Mouse (Mus musculus): ENCODE measurements around the gene Adh5.
A peak's percentile ranks its signal among the peaks of the same experiment; 100 is the strongest.
"Not testable (repeated sequence)": the region's sequence is repeated elsewhere in the genome, so short reads cannot be mapped to it uniquely, and the experiment has no call there.

Gene Adh5

DNA sequence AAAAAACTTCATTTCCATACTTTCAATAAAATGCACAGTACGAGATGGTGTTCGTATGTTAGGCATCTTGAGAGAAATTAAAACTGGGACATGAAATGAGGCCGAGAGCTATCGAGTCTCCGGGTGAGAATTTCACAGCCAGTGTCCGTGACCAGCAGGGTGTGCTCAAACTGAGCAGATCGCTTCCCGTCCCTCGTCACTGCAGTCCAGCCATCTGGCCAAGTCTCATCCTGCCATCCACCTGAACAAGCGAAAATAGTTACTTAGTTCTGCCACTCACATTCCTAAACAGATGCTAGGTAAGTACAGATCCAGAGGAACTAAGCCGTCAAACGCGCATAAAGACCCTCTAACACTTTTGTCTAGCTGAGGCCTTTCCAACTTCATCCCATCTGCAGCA is 17.4 kb downstream of the Adh5 start:
- no peak for DNase-seq (ENCODE audit: low spot score)

DNA sequence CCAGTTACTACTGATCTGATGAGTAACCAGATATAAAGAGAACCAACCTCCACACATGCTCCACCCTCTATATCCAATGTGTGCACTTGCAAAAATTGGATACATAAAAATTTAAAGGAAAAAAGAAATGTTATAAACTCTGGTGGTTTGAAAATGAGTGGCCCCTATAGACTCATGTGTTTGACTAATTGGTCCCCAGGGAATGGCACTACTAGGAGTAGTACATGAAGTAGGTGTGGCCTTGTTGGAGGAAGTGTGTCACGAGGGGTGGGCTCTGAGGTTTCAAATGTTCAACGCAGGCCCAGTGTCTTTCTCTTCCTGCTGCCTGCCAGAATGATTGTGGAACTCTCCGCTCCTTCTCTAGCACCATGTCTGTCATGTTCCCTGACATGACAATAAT is 18.9 kb downstream of the Adh5 start:
- DNase-seq (ENCODE audit: low spot score): no peak

DNA sequence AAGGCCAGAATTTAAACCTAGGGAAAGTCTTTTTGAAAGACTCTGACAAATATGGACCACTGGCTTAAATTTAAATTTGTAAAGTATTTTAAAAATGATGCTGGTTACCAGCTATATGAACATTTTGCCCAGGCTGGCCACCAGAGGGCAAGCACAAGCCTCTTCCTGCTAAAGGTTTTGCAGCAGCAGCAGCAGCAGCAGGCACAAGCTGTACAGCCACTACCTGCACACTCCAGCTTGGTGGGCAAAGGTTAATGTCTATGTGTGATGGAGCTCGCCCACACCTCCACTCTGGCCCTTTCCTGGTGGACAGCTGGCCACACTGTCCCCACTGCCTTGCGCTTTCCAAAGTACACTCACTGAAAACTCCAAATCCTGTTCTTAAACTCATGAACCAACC is 20.2 kb downstream of the Adh5 start:
- no peak for DNase-seq (ENCODE audit: low spot score)

DNA sequence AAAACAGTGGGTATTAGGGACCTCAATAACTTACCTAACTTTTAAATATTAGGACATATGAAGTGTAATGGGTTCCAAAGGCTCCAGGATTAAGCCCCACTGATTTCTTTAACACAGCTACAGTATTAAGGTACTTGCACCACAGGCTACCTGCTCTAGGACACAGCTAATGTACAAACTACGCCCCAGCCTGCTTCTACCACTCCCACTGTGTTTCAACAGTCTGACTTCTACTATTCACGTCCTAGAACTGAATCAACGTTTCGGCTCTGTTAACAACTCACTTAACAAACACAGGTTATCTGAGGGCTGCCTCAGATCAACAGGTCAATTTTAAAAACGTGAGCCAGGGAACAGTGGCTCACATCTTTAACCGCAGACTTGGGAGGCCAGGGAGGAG is 20.9 kb downstream of the Adh5 start:
- DNase-seq (ENCODE audit: low spot score): no peak

DNA sequence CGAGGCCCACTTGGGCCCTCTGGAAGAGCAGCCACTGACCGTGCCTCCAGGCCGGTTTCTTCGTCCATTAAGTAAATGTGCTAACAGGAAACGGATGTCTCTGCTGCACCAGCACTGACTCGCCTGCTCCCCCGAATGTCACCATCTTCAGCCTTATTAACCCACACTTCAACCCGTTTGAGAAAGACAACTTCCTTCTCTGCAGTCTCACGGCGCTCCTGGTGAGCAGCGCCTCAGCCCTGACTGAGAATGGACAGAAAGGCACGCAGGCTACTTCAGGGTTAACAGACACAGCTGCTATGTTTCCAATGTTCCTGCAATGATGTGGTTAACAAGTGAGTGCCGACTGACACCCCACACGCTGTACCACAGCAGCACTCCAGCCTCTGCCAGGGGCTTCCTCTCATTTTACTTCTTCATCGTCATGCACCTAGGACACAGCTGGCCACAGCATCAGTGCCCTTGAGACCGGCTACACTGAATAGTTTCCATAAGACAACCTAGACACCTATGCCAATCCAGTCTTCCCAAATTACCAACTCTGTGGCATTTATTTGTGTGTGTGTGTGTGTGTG is 21.8 kb downstream of the Adh5 start:
- no peak for DNase-seq (ENCODE audit: low spot score)

DNA sequence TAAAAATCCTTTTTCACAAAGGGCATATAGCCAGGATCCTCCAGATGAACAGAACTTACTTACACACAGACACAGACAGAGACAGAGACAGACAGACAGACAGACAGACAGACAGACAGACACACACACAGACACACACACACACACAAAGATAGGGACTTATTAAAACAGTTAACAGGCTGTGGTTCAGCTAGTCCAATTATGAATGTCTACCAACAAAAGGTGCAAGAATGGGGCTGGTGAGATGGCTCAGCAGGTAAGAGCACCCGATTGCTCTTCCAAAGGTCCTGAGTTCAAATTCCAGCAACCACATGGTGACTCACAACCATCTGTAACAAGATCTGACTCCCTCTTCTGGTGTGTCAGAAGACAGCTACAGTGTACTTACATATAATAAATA is 23.8 kb downstream of the Adh5 start:
- DNase-seq (ENCODE audit: low spot score): not testable (repeated sequence)

DNA sequence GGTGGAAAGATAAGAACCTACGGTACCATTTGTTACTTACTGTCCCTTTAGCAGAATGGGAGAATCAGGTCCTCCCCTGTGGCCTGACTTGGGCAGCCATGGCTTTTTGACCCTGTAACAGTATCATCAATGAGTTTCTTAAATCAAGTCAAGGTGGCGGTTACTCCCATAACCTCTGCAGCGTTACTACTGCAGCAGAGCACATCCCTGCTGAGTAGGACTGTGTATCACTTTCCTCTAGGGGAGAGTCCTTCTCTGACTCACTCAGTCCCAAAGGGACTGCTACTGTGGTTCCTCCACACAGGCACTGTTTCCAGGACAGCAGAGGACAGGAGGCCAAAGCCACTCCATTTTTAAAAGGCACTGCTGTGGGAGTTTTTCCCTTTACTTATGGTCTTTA is 28.2 kb downstream of the Adh5 start:
- no peak for DNase-seq (ENCODE audit: low spot score)

DNA sequence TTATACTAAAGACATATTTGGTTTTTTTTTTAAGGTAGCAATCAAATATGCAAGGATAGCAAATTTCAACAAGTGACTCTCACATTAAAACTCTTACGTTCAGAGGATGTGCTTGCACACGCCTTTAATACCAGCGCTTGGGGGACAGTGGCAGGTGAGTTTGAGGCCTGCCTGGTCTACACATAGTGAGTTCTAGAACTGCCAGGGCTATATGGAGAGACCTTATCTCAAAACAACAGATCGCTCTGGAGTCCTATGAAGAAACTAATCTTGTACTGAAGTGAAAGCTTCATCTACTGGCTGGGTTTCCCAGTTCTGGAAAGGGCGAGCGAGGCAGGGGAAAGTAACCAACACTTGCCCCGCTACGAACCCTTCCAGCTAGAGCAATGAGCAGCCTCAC is 36.6 kb downstream of the Adh5 start:
- no peak for DNase-seq (ENCODE audit: low spot score)

DNA sequence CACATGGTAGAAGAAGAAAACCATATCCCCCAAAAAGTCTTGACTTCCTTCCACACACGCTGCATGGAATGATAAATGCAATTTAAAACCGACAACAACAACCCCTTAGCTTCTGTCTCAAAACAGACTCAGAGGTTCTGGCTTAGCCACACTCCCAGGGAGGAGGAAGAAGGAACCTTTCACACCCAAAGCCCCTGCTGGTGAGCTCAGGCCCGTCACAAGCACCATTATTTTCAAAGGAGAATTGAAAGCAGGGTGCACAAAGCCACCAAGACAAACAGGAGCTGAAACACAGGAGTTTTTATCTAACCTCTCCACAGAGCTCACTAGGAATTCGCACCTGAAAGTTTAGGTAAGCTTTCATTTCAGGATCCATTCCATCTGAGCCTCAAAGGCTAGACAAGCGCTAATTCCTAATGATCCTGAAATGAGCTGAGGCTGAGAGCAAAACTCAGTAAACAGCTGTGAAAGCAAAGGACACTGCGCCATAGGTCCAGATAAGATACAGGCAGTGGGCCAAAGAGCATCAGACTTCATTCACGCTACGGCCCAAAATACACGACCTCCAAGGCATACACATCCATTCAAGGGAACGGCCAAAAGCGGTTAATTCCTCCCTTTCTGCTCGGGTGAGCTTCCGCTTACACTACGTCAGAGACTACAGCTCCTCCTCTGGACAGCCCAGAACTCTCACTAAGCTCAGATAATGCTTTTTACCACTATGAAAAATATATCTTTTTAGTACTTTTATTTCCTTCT is 38.8 kb downstream of the Adh5 start:
- DNase-seq (ENCODE audit: low spot score): peak; percentile 14

DNA sequence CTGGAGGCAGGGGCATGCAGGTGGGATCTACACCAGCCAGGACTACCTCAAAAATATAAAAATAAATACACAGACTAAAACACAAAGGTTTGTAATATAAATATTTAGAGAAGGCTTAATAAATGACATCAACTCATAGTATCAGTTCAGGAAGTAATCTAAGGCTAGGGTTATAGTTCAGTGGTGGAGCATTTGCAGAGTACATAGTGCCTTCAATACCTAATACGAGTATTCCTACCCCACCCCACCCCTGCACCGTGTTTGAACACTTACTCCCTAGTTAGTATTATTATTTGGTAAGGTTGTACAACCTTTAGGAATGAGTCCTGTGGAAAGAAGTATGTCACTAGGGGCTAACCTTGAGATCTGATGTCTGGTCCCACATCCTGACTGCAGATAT is 40.3 kb downstream of the Adh5 start:
- DNase-seq (ENCODE audit: low spot score): no peak

DNA sequence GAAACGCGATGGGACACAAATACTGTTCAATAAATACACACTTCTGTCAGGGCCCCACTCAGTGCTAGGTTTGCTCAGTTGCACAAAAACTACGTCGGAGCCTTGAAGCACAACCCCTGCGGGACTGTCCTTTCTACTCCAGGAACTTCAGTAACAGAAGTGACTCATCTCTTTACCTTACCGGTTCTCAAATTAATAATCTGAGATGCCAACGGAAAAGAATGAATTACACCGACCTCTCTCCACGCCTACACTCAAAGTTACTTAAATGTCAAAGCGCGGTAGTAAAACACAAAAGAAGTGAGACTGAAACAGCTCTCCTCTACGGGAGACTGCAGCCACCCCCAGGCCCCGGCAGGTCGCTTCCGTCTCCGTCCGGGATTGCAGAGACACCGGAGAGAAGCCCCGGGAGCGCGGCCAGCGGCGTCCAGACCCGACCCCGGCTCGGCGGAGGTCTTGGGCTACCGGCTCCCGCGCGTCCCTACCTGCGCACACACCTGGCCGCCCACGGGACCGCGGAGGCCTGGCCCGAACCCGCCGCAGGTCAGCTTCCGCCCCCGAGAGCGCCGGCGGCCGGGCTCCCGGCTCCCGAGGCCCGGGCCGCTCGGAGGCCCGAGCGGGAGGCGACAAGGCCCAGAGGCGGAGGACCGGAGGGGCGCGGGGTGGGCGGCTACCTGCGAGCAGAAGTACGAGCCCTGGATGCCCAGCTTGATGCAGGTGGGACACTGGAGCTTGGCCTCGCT is 45.9 kb downstream of the Adh5 start:
- no peak for DNase-seq (ENCODE audit: low spot score)

DNA sequence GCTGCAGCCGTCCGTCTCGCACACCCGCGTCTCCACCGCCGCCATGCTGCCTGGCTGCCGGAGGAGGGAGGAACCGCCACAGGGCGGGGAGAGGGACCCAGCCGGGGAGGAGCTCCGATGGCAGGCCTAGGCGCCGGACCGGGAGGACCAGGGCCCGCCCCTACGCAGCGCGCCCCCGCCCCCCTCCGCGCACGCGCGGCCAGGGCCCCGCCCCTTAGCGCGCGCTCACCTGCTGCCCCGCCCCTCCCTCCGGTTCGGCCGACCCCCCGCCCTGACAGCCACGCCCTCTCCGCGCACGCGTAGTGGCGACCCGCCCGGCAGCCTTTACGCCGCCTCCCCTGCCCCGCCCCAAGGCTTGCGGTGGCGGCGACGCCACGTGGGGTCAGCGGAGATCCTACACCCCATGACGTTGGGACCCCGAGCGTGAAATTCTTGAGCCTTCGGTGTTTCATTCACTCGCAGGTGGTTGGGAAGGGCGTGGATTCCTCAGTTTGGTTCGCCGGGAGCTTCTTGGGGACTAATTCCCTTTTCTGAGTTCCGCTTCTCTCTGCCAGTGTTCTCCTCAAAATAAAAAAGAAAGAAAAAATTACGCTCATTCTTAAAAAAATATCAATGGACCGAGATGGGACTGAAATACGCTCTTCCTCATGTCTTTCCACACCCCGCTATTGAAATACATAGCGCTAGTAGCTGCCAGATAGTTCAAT is 46.6 kb downstream of the Adh5 start, which contains the start of gene Metap1:
TSS of gene Metap1 (minus strand) at position 189 of the 707 bp plus-strand sequence.
- DNase-seq (ENCODE audit: low spot score): peak; percentile 99

DNA sequence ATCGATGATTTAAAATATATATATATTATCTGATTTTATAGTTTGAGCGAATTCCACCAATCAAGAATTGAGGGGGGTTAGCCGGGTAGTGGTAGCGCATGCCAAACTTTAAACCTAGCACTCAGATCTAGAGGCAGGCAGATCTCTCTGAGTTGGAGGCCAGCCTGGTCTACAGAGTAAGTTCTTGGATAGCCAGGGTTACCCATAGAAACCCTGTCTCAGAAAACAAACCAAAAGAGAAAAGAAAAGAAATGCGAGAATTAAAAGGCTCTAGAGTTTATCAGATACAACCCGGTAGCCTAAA is 47.1 kb downstream of the Adh5 start:
- DNase-seq (ENCODE audit: low spot score): no peak

DNA sequence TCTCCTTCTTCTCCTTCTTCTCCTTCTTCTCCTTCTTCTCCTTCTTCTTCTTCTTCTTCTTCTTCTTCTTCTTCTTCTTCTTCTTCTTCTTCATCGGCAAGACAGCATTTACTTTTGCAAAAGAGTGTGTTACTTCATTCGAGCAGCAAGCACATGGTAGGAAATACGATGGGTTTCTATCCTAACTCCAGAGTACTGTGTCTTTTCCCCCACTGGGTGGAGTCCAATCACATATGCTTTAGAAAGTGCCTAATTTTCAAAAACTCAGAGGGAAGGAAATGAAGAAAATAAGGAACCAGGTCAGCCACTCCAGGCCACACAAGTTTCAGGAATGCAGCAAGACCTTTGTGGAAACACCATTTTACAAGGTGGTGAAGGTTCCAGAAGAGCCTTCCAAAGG is 50.8 kb downstream of the Adh5 start:
- DNase-seq (ENCODE audit: low spot score): no peak

DNA sequence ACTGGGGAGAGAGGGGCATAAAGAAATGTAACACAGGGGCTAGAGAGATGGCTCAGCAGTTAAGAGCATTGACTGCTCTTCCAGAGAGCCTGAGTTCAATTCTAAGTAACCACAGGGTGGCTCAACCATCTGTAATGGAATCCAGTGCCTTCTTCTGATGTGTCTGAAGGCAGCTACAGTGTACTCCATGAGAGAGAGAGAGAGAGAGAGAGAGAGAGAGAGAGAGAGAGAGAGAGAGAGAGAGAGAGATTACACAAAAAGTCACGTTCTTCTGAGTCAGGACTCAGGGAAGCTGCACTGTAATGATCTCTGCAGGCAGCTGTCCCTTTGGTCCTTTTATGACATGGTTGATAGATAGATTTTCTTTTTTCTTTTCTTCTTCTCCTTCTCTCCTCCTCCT is 51.7 kb downstream of the Adh5 start:
- DNase-seq (ENCODE audit: low spot score): no peak

DNA sequence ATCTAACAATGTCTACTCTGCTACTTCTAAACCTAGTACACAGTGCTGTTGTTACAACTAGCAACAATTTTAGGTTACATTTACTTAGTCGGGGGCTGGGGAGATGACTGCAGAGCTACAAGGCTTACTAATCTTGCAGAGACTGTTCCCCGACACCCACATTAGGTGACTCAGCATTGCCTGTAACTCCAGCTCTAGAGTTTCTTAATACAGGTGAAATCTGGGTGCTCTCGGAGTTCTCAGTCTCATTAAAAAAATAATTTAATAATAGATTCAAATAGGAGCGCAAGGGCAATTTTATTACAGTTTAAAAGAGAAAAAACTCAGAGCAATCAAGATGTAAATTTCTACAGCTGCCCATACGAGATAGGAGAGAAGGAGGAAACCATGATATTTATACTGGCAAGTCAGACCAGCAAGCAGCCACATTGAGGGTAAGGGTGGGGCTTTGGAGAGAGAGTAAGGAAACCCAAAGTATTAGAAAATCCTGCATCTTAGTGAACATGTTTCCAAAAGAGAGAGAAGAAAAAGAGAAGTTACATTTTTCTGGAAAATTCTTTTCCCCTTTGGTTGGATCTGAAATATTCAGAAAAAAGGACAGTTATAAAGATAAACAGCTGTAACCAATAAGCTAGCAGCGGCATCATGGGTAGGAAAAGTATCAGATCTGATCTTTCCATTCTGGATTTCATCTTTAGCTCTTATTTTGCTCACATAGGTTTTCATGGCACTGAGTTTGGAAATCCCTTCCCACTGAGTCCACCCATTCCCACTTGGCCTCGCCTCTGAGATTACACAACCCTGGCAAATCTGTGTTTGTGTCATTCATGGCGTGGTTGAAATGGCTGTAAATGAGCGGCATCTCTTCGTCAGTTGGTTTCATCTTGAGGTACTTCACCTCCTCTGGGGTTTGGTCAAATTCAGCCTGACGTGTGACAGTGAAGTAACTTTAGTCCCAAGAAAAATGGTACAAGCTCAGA is 52.6 kb downstream of the Adh5 start:
- DNase-seq (ENCODE audit: low spot score): no peak

DNA sequence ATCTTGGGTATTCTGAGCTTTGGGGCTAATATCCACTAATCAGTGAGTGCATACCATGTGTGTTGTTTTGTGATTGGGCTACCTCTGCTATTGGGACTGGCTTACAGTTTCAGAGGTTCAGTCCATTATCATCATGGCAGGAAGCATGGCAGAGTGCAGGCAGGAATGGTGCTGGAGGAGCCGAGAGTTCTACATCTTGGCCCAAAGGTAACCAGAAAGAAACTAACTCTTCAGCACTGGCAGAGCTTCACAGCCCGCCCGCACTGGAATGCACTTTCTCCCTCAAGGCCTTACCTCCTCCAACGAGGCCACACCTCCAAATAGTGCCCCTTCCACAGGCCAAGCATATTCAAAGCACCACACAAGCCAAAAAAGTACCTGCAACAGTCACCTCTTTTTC is 55.8 kb downstream of the Adh5 start:
- DNase-seq (ENCODE audit: low spot score): no peak

DNA sequence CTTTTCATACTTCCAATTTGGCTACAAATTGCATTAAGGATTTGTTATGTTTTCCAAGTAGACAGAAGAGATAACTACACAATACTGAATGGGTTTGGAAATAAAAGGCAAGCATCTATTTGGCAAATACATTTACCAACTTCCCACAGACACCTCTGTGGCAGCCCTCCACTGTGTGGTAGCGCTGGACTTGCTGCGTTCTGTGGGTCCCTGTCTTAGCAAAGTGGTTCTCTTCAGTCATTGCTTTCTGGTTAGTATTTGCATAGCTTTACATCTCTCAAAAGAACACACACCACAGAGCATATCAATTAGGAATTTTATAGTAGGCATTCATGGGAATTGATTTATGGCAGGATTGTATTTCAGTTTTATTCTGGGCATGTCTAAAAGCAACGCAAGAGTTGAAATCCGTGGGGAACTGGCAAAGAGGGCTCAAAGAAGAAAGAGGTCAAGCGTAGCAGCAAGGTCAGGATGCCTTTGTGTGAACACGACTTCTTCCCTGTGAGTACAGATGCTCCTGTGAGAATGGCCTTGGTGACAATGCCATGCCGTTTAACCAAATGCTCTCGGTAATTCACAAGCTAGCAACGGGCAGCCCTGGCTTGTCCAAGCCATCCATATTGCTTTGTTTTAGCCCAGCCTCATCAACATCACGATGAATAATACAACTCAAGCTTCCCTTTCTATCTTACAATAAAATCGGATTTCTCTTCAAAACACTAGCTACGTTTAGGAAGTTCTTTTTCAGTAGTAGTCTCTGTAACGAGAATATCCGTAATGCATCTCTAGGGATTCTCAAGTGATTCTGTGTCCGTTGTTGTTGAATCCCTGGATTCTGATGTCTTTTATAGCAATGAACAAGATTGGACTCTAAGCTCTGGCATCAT is 57.2 kb downstream of the Adh5 start:
- no peak for DNase-seq (ENCODE audit: low spot score)

DNA sequence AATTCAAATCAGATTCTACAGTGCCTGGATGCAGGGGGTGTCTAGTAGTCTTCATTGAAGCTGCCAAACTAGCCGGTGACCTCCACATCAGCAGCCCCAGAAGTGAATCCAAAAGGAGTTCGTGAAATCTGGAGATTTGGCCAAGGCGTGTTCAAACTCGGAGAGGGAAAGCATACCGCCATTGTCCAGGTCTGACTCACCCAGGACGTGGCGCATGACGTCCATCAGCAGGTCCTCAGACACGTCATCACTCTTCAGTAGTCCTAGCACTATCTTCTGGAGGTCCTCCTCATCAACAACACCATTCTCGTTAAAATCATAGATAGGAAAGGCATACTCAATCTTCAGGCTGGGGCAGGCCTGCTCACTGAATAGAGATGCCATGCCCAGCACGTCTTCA is 60.9 kb downstream of the Adh5 start:
- no peak for DNase-seq (ENCODE audit: low spot score)

Measured in ovary, postnatal 36 days (tissue).